In genomic region chr2:96614121-96614520, GRCm38 (mm10) we compare ENCODE assay signal across 29 mouse cellular contexts.
"Had no signal": no experiment of that assay in that cellular context is flagged by ENCODE, and none has a peak within 500 bp of the region (broad histone marks: within the 10 kb centered on the region; RNA-seq: fewer than 3 reads in every experiment).

No protein-coding gene starts in this region.

- H3K4me3 ChIP-seq: limb, embryonic 10.5 days; limb, embryonic 12.5 days; limb, embryonic 13.5 days; limb, embryonic 15.5 days; liver, embryonic 12.5 days; liver, embryonic 13.5 days; liver, embryonic 15.5 days; lung, embryonic 15.5 days; megakaryocyte, embryonic 14.5 days; midbrain, embryonic 10.5 days; midbrain, embryonic 12.5 days; midbrain, embryonic 13.5 days; midbrain, embryonic 15.5 days; neural tube, embryonic 12.5 days had no signal

- H3K36me3 ChIP-seq: limb, embryonic 10.5 days; limb, embryonic 12.5 days; limb, embryonic 13.5 days; limb, embryonic 15.5 days; liver, embryonic 12.5 days; liver, embryonic 13.5 days; liver, embryonic 15.5 days; lung, embryonic 15.5 days; midbrain, embryonic 10.5 days; midbrain, embryonic 12.5 days; midbrain, embryonic 13.5 days; midbrain, embryonic 15.5 days; neural tube, embryonic 12.5 days had no signal

- H3K9ac ChIP-seq: limb, embryonic 12.5 days; limb, embryonic 13.5 days; limb, embryonic 15.5 days; liver, embryonic 12.5 days; liver, embryonic 13.5 days; liver, embryonic 14.5 days; liver, embryonic 15.5 days; liver, postnatal 0 days; lung, embryonic 14.5 days; lung, embryonic 15.5 days; midbrain, embryonic 12.5 days; midbrain, embryonic 13.5 days; midbrain, embryonic 15.5 days; neural tube, embryonic 12.5 days had no signal

- H3K27ac ChIP-seq: limb, embryonic 10.5 days; limb, embryonic 12.5 days; limb, embryonic 13.5 days; limb, embryonic 15.5 days; liver, embryonic 12.5 days; liver, embryonic 13.5 days; liver, embryonic 14.5 days; liver, embryonic 15.5 days; lung, embryonic 15.5 days; macrophage; midbrain, embryonic 10.5 days; midbrain, embryonic 12.5 days; midbrain, embryonic 13.5 days; midbrain, embryonic 15.5 days; neural tube, embryonic 12.5 days had no signal

- H3K4me2 ChIP-seq: limb, embryonic 12.5 days; limb, embryonic 13.5 days; limb, embryonic 15.5 days; liver, embryonic 11.5 days; liver, embryonic 12.5 days; liver, embryonic 13.5 days; liver, embryonic 15.5 days; lung, embryonic 14.5 days; lung, embryonic 15.5 days; midbrain, embryonic 11.5 days; midbrain, embryonic 12.5 days; midbrain, embryonic 13.5 days; midbrain, embryonic 15.5 days; neural tube, embryonic 12.5 days had no signal

- H3K4me1 ChIP-seq: limb, embryonic 10.5 days; limb, embryonic 12.5 days; limb, embryonic 13.5 days; limb, embryonic 15.5 days; liver, embryonic 12.5 days; liver, embryonic 13.5 days; liver, embryonic 15.5 days; lung, embryonic 15.5 days; megakaryocyte, embryonic 14.5 days; midbrain, embryonic 10.5 days; midbrain, embryonic 12.5 days; midbrain, embryonic 13.5 days; midbrain, embryonic 15.5 days; neural tube, embryonic 12.5 days had no signal

- DNase-seq: left cerebral cortex, postnatal 4 days; liver; liver, embryonic 13.5 days; liver, postnatal 0 days; lung, adult 18-20 months; lung, adult 2 months; lung, embryonic 14.5 days; lung, postnatal 10 days; lung, postnatal 14 days; lung, postnatal 36 days; lung, postnatal 4 days; midbrain, embryonic 14.5 days had no signal

- H3K27me3 ChIP-seq: limb, embryonic 12.5 days; limb, embryonic 13.5 days; limb, embryonic 15.5 days; liver, embryonic 12.5 days; liver, embryonic 13.5 days; liver, embryonic 15.5 days; lung, embryonic 15.5 days; megakaryocyte, embryonic 14.5 days; midbrain, embryonic 12.5 days; midbrain, embryonic 13.5 days; midbrain, embryonic 15.5 days; neural tube, embryonic 12.5 days had no signal
